Mouse (Mus musculus): Measurements from ENCODE around the gene Gm45785.

Gene Gm45785

DNA sequence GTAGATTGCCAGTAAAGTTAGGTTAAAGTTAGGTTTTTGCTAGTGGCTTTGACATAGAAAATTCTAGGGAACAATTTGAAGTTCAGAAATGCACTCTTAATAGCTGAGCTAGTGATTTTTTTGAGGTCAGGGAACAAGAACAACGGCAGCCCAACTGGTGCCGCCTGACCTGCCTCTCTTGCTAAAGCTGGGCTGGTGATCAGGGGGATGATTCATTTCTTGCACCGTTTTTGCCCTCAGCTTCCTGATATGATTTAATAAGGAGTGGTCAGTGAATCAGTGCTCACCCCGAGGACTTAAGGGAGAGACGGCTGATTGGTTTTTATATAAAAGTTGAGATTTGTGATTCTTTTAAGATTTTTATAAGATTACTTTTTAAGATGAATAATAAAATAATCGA is 24.7 kb downstream of the Gm45785 start:
- no peak for DNase-seq (ENCODE audit: low spot score)

GRCm38 (mm10) chr7:140828171-140828881 is 27.8 kb downstream of the Gm45785 start:
- DNase-seq (ENCODE audit: low spot score), result peak; percentile 39

DNA sequence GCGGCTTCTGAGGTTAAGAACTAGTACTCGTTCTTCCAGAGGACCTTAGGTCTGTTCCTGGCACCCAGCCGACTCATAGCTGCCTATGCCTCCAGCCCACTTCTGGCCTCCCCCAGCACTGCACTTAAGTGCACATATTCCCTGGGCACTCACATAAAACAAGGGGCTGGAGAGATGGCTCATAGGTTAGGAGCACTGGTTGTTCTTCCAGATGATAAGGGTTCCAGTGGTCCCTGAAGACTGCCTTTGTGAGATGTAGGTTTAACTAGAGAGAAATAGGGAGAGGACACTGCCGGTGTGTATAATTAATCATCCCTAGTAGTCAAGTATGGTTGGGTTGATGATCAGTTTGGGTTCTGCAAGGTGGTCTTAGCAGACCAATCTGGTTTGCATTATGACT is 33.4 kb downstream of the Gm45785 start:
- DNase-seq (ENCODE audit: low spot score), result no peak

DNA sequence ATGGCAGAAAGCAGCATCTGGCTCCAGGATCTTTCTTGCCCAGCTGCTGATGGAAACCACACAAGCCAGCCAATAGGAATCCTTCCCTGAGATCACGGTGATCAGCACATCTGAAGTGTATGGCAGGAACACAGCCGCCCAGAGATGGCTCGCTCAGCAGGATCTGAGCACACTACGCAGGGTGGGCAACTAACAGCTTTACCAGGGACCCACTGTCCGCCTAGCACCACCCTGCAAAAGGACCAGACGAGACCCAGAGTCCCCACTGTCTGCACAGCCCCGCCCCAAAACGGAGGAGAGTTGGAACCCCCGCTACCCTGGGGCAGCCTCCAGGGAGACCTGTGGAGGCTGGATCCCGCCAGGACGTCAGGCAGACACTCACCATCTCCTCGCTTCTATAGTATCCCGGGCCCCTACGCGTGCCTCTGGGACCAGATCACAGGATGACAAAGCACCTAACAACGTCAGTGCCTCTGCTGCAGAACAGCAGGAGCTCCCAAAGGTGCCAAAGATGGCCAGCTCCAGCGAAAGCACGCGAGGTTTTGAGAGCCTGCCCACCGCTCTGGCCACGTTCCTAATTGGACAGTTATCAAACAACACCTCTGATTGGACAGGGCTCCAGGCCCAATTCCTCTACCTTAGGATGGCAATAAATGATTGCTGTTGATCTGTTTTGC is 34.3 kb downstream of the Gm45785 start, which contains the start of gene Zfp941:
TSS of gene Zfp941 (minus strand) at position 526 of the 677 bp plus-strand sequence.
- DNase-seq (ENCODE audit: low spot score), result no peak

DNA sequence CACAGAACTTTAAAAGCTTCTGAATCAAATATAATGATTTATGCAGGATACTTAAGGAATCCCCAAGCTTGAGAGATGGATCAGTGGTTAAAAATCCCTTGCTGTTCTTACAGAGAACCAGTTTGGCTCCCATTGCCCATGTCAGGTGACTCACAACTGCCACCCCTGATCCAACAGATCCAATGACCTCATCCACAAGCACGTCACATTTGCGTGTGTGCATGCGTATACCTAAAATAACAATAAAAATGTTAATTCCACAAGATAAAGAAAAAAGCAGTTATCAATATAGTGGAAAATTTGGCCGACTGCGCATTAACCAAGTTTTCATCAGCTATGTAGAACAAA is 34.9 kb downstream of the Gm45785 start:
- no peak for DNase-seq (ENCODE audit: low spot score)

- DNase-seq (ENCODE audit: low spot score), result no peak
Measured at GRCm38 (mm10) chr7:140820173-140820572, 36.0 kb downstream of the Gm45785 start.

DNA sequence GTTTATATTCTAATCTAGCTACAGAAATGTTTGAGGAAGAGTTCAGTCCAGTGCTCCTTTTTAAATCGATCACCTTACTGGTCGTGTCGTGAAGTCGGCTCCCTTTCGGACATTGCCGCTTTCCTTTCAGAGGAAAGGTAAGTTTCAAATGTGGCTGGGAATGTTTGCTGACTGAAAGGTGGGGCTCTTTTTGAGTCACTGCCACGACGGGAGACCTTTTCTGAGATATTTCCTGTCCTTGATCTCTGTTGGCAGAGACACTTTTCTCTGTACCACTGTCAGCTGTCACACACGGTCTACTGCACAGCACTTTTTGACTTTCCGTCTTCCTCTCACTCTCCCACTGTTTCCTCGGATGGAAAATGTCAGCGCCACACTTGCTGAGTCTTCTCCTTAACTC is 43.3 kb downstream of the Gm45785 start:
- no peak for DNase-seq (ENCODE audit: low spot score)

DNA sequence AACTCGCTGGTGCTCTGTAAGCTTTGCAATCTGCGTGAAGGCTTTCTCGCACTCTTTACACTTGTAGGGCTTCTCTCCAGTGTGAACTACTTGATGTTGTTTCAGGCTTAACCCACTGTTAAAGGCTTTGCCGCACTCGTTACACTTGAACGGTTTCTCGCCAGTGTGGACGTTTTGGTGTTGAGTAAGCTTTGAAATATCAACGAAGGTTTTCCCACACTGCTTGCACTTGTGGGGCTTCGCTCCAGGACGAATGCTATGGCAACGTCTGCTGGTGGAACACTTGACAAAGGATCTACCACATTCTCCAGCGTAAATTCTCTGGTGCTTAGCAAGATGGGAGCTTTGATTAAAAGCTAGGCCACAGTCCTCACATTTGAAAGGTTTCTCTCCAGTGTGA is 44.4 kb downstream of the Gm45785 start:
- no peak for DNase-seq (ENCODE audit: low spot score)

GRCm38 (mm10) chr7:140810496-140810895 is 45.6 kb downstream of the Gm45785 start:
- DNase-seq (ENCODE audit: low spot score), result no peak

- peak; percentile 71 for DNase-seq (ENCODE audit: low spot score)
Measured at GRCm38 (mm10) chr7:140805704-140806103, 50.4 kb downstream of the Gm45785 start.

- DNase-seq (ENCODE audit: low spot score), result no peak
Measured at GRCm38 (mm10) chr7:140802629-140803028, 53.5 kb downstream of the Gm45785 start.

- no peak for DNase-seq (ENCODE audit: low spot score)
Measured at GRCm38 (mm10) chr7:140798212-140798611, 57.9 kb downstream of the Gm45785 start.

- no peak for DNase-seq (ENCODE audit: low spot score)
Measured at GRCm38 (mm10) chr7:140797619-140798018, 58.5 kb downstream of the Gm45785 start.

DNA sequence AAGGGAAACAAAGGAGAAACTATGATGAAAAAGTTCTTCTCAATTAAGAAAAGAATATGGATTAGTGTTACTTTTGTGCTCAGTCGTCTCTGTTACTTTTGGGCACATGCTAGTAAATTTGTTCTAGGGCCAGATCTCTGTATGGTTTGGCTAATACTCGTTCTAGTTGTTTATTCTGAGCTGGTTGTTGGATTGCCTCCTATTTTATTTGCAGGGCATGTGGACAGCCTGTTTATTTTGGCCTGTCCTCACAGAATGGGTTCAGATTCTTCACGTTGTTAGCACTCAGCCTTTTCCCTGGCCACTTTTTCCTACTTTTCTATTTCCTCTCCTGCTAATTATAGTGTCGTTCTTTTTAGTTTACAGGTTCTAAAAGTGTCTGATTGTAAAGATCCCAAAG is 62.6 kb downstream of the Gm45785 start:
- peak; percentile 68 for DNase-seq (ENCODE audit: low spot score)

- no peak for DNase-seq (ENCODE audit: low spot score)
Measured at GRCm38 (mm10) chr7:140788053-140788435, 68.1 kb downstream of the Gm45785 start.

DNA sequence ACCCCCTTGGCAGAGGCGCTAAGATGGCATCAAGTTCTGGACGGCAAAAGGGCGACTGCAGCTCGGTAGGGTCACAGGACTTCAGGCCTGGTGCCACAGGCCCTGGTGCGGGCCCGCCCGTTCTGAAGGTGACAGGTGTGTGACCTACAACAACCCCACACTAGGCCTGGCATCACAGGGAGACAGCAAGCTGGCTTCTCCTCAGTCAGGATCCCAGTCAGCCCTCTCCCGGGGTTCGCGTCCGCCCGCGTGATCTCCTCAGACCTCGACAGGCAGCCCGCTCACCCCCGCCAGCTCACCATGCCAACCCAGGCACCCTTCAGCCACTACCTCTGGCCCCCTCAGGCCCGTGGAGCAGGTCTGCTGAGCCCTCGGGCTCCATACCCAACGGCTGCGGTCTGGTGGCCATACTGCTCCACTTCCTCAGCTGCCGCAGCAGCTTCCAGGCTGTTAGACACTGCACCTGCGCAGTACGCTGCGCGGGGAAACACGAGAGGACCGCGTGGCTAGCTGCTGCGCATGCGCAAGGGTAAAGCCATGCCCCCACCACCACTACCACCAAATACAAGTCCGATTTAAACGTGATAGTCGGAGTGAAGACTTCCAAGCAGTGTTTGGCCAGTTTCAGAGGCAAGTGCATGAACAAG is 68.6 kb downstream of the Gm45785 start, which contains the start of gene Syce1:
TSS of gene Syce1 (minus strand) at position 447 of the 647 bp plus-strand sequence.
- DNase-seq (ENCODE audit: low spot score), result no peak

DNA sequence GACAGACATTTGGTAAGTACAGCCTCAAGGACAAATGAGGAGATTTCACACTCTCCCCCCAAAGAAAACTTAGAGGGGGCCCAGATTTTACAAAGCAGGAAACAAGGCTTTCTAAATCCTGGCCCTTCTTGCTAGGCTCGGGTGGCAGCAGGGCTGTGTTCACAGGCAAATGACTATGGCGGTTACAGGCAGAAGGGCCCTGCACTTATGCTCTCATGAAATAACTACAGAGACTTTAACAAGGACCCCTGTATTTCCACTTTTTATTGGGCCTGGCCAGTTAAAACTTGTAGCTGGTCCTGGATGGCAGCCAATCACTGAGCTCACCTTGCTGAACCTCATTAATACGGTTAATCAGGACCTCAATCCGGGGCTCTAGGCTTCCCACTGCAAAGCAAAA is 75.6 kb downstream of the Gm45785 start:
- DNase-seq (ENCODE audit: low spot score), result no peak

All from adipocyte (in vitro differentiated cells).